Mouse (Mus musculus) adrenal gland, postnatal 14 days (tissue): ENCODE data around the gene Cideb. TPM values are rescaled to one million over a fixed set of nuclear protein-coding genes. Genes with fewer than 3 reads are reported as not detected.

ENCODE experiments used
- DNase-seq: peaks from one replicate; pipeline ENCODE4 v3.0.0; 2021; ENCODE audit warnings: mixed read lengths
- total RNA-seq: library from RNA; stranded (reverse); gene quantifications from 2 replicates; pipeline ENCODE4 v1.2.3, GENCODE M21; 2021

Cideb gene
- total RNA-seq, 1 experiment from 2014 or later: 22.1 TPM

DNA sequence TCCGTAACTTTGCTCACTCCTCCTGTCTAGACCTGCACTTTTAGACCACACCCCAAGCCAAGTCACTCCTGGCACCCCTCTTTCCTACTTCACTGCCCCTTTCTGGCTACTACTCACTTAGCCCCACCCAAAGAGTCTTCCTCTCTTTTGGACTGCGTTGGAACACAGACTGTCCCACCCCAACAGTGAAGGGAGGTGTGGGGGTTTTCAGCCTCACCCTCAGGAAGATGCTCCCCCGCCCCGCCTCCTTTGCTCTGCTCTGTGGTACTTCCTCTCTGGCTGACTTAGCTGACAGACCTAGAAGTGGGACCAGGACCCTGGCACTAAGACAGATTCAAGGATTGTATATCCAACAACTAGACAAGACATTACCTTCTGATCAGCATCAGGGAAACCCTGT is 7.4 kb upstream of the Cideb start, which contains the start of gene Ltb4r1:
TSS of gene Ltb4r1 (plus strand) at position 267 of the 400 bp plus-strand sequence.
- DNase-seq: no peak

DNA sequence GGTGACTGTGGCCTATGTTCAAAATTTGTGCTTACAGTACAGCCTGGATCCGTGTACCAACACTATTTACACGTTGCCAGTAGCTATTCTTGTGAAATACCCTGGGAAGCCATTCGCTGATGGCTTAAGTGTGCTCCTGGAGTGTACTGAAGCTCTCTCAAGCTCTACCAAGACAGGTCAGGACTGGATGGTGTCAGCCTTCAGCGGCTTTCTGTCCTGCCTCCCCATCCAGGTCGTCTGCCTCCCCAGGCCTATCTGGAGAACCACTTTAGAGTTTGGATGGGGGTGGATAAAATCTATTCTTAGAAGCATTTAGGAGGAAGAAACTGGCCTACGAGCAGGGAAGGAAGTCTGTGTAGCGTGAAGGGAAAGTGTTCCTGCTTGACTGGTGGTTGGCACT is 4.9 kb upstream of the Cideb start:
- DNase-seq: peak; percentile 18

DNA sequence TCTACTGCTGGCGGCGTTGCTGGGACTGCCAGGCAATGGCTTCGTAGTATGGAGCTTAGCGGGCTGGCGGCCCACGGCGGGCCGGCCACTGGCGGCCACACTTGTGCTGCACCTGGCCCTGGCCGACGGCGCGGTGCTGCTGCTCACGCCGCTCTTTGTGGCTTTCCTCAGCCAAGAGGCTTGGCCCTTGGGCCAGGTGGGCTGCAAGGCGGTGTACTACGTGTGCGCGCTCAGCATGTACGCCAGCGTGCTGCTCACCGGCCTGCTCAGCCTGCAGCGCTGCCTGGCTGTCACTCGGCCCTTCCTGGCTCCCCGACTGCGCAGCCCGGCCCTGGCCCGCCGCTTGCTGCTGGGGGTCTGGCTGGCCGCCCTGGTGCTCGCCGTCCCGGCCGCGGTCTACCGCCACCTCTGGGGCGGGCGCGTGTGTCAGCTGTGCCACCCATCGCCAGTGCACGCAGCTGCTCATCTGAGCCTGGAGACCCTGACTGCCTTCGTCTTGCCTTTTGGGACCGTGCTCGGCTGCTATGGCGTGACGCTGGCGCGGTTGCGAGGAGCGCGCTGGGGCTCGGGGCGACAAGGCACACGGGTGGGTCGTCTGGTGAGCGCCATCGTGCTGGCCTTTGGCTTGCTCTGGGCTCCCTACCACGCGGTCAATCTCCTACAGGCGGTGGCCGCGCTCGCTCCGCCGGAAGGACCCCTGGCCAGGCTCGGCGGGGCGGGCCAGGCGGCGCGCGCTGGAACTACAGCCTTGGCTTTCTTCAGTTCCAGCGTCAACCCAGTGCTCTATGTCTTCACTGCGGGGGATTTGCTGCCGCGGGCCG is 4.0 kb upstream of the Cideb start:
- DNase-seq: peak; percentile 69

DNA sequence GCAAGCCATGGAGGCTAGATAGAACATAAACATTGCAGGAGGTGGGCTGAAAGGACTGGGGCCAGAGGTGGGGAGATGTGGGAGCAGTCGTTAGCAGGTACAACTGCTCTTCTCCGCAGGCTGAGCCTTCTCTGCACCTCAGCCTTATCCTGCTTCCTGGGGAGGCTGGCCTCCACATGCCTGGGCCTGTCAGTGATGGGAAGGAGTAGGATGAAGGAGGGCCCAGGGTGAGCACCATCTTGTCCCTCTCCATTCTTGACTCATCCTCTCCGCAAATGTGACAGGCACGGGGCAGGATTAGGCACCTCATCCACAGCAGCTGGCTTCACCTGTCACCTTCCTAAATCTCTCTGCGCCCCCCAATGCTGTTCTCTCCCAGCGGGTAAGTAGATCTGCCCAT is 2.9 kb upstream of the Cideb start, which contains the start of gene Ltb4r2:
TSS of gene Ltb4r2 (plus strand) at position 266 of the 400 bp plus-strand sequence.
- DNase-seq: no peak

DNA sequence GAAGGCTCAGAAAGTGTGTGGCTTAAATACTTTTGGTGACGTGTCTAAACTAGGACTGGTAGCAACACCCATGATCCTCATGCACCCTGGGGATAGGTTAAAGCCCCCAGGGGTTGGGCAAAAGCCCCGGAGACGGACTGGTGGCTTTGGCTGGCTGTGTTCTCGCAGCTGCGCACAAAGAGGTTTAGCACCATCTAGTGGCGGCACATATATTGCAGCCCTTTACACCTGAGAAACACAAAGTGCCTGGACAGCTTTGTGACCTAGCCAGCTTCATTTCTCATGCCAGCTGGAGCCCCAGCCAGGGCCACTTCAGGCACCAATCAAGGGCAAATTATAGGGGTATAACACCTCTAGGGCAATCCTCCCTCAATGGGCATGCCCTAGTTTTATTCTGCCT is 1.9 kb upstream of the Cideb start:
- peak; percentile 87 for DNase-seq

DNA sequence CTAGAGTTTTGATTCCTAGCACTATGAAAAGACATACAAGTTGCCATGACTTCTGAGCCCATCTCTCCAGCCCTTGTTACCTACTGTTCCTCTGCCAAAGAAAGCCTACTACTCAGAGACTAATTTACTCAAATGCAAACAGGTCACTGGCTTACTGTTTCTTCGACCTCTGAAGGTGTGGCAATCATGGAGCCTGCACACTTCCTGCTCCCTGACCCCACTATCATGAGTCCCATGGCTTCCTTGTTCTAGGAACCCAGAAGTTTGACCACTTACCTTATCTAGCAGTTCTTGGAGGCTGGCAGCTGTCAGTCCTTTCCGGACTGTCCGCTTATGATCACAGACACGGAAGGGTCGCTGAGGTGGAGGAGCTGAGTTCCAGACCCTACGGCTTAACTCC is 692 bp downstream of the Cideb start:
- no peak for DNase-seq

DNA sequence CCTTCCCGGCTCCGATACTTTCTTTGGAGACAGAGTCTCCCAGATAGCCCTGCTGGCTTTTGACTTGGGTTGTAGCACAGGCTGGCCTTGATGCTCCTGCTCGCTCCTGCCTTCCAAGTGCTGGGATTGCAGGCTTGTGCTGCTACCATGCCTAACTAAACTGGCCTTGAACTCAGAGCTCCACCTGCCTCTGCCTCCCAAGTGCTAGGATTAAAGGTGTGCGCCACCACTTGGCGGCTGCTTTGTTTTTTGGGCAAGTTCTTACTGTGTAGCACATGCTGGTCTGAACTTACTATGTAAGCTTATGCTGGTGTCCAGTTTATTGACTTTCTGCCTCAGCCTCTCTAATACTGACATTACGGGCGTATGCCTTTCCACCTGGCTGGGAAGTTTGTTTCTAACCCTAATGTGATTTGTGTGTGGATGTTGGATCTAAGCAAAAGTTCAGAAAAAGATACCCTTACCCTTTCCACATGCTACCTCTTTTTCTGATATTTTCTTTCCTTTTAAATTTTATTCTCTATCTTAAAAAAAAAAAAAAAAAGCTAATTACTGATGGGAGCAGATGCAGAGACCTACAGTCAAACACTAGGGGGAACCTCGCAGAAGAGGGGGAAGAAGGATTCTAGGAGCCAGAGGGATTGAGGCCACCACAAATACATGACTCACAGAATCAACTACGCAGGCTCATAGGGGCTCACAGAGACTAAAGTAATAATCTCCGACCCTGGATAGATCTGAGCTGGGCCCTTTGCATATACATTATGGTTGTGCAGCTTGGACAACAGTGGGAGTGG is 11.0 kb downstream of the Cideb start:
- DNase-seq: no peak

DNA sequence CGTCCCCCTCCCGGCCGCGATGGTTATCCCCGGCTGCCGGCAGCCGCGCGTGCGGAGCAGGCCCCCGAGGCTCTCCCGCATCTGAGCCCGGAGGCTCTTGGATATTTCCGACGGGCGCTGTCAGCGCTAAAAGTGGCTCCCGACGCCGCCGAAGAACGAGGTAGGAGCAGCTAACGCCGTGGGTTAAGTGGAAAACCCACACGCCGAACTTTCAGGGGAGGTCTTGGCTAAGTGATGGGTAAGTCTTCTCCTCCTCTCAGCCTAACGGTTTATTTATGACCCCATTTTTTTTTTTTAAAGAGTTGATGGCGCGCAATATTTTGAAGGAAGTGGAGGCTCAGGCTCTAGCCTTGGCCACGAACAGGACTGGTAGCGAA is 12.4 kb downstream of the Cideb start:
- DNase-seq: no peak

DNA sequence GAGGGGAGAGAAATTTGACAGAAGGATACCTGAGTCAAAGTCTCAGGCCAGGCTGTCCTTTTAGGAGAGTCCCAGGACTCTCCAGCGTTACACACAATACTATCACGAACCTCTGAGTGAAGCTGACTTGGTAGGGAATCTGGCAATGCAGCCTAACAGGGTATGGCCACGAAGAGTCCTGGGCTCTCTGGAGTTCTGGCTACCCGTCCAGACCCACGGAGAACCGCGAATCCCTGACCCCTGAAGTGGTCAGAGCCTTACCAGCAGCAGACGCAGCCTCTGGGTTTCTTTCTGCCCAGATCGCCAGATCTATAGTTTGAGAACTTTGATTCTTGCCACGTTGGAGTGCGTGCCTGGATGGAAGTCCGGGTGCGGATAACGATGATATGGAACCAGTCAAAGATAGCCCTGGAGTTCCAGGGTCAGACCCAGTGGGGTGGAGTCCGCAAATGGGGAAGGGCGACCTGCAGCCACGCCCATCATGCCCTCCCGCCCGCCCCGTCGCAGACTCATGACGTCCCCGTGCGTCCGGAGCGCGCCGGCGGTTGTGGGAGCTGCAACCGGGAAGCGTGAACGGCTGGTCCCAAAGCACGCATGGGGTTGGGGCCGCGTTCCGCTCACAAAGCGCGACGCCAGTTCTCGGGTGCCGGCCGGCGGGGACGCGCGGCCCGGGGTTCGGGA is 12.9 kb downstream of the Cideb start, which contains the start of the genes Dhrs1 and Nop9:
TSS of gene Dhrs1 (minus strand) at position 511 of the 681 bp plus-strand sequence.
TSS of gene Nop9 (plus strand) at position 514 of the 681 bp plus-strand sequence.
- peak; percentile 95 for DNase-seq

DNA sequence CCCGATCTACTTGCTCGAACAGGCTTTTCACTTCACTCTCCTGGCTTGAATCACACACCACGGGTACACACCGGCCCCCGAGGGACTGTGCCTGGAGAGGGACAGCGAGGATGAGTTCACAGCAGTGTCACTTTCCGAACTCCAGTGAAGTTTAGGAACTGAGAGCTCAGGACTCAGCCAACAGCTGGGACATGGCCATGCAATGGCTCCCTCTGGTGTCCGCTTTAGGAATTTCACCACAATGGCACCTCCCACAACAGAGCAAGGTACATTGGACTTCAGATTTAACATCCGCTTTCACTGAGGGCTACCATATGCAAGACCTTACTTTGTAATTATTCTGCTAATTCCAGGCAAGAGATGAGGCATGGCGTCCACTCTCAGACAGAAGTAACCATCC is 14.5 kb downstream of the Cideb start:
- DNase-seq: peak; percentile 89

DNA sequence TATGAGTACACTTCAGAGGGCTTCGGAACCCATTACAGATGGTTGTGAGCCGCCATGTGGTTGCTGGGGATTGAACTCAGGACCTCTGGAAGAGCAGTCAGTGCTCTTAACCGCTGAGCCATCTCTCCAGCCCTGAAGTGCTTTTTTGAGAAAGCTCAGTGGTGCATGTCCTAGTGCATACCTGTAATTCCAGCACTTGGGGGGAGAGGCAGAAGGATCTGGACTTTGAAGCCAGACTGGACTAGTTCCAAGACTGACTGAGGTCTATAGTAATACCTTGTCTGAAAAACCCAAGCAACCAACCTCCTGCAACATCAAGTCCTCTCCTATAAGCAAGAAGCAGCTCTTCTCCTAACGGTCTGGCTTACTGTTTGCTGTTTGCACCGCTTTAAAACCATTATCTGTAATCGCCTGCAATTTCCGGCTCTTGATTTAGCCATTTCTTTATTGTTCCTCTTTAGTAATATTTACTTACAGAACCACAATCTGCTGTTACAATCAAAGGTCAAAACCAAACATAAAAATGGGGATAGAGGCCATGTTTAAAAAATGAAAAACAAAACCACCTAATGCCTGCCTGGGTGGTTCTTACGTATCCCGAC is 21.1 kb downstream of the Cideb start:
- no peak for DNase-seq

DNA sequence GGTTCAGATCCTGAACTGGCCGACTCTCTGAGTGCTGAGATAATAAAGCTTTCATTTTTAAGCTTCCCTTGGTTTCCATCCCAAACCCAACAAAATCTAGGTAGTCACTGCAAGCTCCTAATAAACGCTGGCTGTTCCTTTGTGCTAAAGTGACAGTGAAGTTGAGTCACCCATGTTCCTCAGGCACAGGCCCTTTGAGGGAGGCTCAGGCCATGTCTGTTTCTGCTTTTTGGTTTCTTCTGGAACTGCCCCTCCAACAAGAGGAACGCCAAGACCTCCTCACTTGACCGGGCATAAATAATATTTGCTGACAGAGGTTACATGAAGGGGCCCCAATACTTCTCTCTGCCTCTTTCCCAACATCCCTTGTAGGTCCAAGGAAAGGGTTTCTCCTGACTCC is 22.5 kb downstream of the Cideb start:
- no peak for DNase-seq

DNA sequence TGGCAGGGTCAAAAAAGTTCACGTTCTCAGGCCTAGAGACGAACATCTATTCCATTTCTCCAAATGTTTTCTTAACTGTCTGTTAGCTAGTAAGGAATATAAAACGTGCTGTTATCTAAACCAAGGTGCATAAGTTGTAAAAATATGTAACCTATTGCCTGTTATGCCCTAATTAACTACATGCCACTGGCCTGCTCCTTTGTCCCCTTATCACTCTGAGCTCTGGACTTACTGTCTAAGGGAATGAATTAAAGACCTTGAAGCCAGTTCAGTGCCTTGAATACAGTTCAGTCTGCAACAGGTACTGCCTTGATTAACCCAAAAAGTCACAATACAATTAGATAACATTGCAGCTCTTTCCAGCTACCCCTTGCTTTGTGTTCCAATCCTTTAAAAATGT is 22.9 kb downstream of the Cideb start:
- no peak for DNase-seq

DNA sequence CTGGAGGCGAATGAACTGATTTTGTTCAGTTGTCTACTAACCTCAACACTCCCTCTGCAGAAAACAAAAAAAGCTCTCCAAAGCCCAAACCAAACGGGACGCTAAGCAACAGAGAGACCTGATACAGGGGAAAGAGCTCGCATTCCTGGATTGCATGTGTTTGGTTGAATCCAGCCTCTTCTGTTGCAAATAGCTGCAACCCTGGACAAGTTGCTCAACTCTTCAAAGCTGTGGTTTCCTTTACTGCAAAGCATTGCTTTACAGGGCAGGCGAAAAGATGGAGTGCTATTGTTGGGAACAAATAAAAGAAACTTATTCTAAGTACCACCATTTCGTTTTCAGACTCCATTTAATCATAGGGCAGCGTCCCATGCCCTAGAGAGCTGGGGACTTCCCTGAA is 23.4 kb downstream of the Cideb start:
- DNase-seq: no peak

DNA sequence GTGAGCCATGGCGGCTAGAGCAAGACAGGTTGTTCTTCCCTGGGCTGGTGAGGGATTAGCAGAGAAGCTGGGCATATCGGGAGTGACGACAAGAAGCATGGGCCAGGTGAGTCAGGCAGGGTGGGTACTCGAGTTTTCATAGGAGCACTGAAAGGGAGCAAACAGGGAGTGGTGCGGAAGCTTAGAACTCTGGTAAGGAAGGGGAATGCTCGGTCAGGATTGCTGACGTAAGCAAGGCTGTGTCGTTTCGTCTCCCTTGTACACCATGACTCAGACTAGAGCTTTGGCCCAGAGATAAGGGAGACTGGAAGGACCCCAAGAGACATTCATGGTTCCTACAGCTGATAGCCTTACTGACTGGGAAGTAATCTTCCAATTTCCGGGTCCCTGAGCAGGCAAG is 24.4 kb downstream of the Cideb start:
- DNase-seq: no peak

DNA sequence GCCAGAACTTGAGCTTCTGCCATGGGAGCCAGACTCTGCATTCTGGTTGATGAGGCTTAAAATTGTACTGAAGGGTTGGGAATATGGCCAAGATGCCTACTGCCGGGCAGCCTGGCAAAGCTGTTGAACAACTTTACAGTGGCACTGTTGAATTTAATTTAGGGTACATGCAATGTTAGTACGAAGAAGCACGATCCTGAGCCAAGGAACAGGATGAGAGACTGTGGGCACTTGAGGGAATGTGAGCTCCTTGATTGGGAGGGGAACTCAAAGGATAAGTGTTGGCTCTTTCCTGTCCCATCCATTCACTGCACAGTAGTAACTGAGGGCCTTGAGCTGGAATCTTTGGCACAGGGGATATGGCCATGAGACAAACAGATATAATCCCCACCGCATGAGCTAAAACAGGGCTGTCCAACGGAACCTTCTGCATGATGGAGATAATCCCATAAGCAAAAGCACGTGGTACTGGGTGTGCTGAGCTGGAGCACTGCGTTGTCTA is 27.7 kb downstream of the Cideb start:
- no peak for DNase-seq

DNA sequence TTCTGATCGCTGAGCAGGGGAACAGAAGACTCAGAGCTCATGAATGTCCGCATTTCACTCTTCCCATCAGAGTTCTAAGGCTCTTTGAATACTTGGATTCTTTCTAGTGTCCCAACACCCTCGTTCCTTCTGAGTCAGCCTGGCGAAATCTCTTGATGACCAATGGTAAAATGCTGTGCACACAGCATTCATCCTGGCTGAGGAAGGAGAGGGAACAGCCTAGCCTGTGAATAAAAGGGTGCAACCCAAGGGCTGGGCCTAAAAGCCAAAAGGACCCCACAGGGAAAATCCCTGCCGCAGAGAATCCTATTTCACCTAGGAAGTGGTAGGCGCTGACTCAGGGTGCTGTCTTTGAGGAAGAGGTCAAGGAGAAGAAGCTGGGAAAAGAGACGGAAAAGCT is 28.1 kb downstream of the Cideb start:
- DNase-seq: no peak

DNA sequence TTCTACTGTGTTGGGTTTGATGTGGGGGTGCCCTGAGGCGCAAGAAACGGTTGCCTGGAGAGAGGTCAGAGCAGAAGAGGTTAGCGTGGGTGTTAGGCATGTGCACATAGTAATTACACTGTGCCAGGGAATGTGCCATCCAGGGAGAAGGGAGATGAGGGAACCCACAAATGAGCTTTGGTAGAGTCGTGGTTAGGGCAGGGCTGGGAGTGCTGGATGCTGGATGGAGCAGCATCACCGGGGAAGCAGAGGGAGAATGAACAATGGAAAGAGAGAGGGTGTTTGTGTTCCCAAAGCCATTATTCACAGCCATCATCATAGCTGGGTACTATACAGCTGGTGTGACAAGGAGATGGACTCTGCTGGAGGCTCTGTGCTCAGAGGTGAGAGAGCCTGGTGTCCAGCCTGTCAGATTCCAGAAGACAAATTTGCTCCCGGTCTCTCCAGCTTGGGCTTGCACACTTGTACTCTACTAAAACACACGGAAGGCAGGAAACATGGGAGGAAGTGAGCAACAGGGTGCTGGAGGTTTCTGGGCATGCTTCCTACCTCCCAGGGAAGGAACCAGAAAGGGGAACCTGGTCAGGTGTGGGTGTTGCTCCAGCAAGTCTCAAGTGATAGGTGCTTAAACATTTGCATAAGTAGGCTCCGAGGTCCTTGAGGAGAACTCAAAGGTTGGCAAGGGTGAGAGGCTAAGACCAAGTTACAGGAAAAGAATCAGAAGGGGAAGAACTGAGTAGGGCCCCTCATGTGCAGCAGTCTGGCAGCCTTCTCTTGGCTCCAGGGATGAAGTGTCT is 30.2 kb downstream of the Cideb start:
- no peak for DNase-seq

DNA sequence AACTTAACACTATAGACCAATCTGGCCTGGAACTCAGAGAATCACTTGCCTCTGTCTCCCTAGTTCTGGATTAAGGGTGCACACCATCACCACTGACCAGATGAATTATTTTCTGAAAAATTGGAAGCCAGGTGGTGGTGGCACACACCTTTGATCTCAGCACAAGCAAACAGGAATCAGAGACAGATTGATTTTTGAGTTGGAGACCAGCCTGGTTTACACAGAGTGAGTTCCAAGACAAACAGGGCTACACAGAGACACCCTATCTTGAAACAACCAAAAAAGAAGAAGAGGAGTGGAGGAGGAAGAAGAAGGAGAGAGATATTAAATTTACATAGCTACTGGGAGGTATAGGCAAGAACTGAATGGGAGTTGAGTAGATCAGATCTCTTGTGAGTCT is 32.0 kb downstream of the Cideb start:
- no peak for DNase-seq

DNA sequence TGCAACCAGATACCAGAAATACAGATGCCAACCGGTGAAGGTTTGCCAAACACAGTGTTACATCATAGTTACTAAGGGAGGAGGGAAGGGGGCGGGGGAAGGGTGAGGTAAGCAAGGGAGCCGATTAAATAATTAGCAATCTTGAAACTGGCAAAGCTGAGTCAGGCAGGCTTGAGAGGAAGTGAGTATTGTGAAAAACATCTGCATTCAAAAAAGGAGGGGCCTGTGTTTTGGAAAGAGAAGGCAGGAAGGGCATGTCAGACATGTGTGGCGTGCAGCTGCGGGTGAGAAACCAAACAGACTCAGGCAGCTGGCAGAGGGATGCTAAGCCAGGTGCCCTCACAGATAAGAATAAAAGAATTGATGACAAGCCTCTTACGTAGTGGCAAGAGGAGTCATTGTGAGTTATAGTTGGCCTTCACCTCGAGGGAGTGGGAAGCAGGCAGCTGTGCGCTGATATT is 33.8 kb downstream of the Cideb start:
- peak; percentile 77 for DNase-seq

DNA sequence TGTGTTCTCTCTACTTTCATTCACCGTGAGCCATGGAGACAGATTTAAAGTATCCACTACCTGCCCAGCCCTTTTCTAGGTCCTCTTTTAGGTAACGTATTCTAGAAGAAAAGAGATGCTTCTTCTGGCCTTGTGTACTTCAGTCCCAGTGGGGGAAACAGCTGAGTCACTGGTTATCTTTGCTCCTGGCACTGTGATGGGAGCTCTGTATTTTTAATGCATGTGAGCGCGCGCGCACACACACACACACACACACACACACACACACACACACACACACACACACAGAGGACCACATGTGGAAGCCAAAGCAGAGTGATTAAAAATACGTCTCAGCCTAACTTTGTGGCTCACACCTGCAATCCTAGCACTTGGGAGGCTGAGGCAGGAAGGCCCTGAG is 34.8 kb downstream of the Cideb start:
- DNase-seq: no peak
